Mouse (Mus musculus): ENCODE measurements around the gene Gcc1. TPM values are rescaled to one million over a fixed set of nuclear protein-coding genes. Genes with fewer than 3 reads are reported as not detected.

Gene Gcc1
- polyA plus RNA-seq, 1 experiment from 2014 or later, result 8.8 TPM

DNA sequence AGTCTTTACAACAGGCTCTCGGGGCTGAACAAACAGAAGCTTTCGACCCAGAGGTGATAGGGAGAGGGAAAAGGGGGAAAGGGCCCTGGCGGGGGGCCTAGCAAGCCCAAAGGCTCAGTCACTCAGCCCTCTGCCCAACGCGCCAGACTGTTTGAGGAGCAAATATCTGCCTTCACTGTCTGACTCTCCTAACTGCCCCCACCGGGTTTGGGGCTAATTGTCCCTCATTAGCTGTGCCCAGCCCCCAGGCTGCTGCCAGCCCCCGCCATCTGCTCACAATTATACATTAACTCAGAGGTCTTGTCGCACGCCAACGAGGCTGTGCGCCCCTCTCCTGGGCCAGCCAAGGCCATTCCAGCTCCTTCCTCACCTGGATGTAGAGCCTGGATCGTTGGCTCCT, 22.8 kb upstream of the Gcc1 start:
- Histone ChIP-seq H3K27me3 (ENCODE audit: control insufficient read depth, insufficient read depth, low read length) (peaks cover 18% of the 10 kb centered on the region), H3K4me2 (ENCODE audit: low read depth) (no peak overlapping the region), H3K27ac (ENCODE audit: low read depth, low read length) (no peak overlapping the region), H3K4me1 (ENCODE audit: control insufficient read depth, insufficient read depth, low read length) (no peaks in the 10 kb centered on the region), H3K9me3 (ENCODE audit: control insufficient read depth, low read length) (no peaks in the 10 kb centered on the region), H3K9ac (ENCODE audit: low read length) (no peak overlapping the region), H3K4me3 (ENCODE audit: low read depth, low read length) (no peak overlapping the region), H3K36me3 (ENCODE audit: control insufficient read depth, insufficient read depth, low read length) (no peaks in the 10 kb centered on the region)
- ATAC-seq (ENCODE audit: insufficient read depth, low FRiP score, low TSS enrichment) (no peak), DNase-seq (ENCODE audit: low spot score) (no peak)
- WGBS, result 0% methylated on average over 12 of the region's 12 CpGs

DNA sequence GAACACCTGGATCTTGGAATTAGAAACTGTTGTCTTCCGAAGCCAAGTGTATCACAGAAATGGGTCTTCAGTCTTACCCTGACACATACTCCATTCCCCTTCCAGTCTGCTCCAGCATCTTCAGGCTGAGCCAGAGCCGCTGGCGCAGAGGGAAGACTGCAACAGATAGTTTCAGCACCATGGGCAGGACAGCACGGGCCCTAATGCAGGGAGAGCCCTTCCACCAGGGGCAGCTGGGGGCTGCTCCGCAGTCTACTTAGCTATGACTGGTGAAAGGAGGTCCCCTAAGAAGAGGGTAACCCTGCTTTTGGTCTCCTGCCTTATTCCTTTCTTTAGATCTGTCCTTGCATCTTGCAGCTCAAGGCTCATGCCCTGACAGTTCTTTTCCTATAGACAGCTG, 22.3 kb upstream of the Gcc1 start:
- Histone ChIP-seq H3K4me1 (ENCODE audit: control insufficient read depth, insufficient read depth, low read length) (no peaks in the 10 kb centered on the region), H3K27ac (ENCODE audit: low read depth, low read length) (no peak overlapping the region), H3K36me3 (ENCODE audit: control insufficient read depth, insufficient read depth, low read length) (no peaks in the 10 kb centered on the region), H3K4me2 (ENCODE audit: low read depth) (no peak overlapping the region), H3K9me3 (ENCODE audit: control insufficient read depth, low read length) (no peaks in the 10 kb centered on the region), H3K27me3 (ENCODE audit: control insufficient read depth, insufficient read depth, low read length) (peaks cover 18% of the 10 kb centered on the region), H3K9ac (ENCODE audit: low read length) (no peak overlapping the region), H3K4me3 (ENCODE audit: low read depth, low read length) (no peak overlapping the region)
- 10% methylated on average over 5 of the region's 5 CpGs for WGBS
- ATAC-seq (ENCODE audit: insufficient read depth, low FRiP score, low TSS enrichment) (no peak), DNase-seq (ENCODE audit: low spot score) (no peak)

DNA sequence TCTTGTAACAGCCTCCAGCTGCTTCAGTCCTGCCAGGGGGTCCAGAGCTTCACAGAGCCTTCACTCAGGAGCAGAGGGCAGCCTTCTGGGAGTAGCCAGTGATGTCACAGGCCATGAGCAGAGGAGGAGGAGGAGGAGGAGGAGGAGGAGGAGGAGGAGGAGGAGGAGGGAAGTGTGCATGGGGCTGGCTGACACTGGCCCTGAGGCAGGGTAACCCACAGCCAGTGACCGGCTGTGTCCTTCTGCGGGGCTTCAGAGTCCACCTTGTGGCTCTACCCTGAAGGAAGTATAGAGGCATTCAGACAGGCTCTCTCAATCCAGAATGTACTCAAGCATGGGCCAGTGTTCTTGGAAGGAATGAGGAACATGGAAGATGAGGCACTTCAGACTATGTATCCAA, 21.1 kb upstream of the Gcc1 start, which contains the start of gene Pax4:
Gene Pax4, minus strand, starts transcription at position 101 of the 400 bp plus-strand sequence.
- Histone ChIP-seq H3K4me1 (ENCODE audit: control insufficient read depth, insufficient read depth, low read length) (no peaks in the 10 kb centered on the region), H3K9ac (ENCODE audit: low read length) (no peak within 1 kb of the TSS), H3K27me3 (ENCODE audit: control insufficient read depth, insufficient read depth, low read length) (peaks cover 18% of the 10 kb centered on the region), H3K4me2 (ENCODE audit: low read depth) (no peak within 1 kb of the TSS), H3K36me3 (ENCODE audit: control insufficient read depth, insufficient read depth, low read length) (no peaks in the 10 kb centered on the region), H3K4me3 (ENCODE audit: low read depth, low read length) (no peak within 1 kb of the TSS), H3K27ac (ENCODE audit: low read depth, low read length) (no peak within 1 kb of the TSS), H3K9me3 (ENCODE audit: control insufficient read depth, low read length) (no peaks in the 10 kb centered on the region)
- 86% methylated on average over 2 of the region's 2 CpGs for WGBS
- DNase-seq (ENCODE audit: low spot score) (no peak), ATAC-seq (ENCODE audit: insufficient read depth, low FRiP score, low TSS enrichment) (no peak)

DNA sequence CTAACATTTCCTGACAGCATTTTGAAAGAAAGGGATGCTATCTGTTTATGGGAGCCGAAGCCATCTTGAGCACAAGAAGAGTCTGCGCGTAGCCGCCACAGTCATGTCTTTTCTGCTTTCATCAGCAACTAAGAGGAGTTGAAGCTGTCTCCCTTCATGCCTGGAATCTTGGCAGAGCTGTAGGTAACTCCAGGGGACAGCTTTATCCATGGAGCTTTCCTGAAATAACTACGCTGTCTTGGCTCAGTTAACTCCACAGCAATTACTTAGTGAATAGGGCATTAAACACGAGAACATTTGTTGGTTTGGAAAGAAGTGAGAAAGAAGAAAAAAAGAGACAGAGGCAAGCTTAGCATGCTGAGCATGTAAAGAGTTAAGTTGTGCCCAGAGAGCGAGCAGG, 19.7 kb upstream of the Gcc1 start:
- Histone ChIP-seq H3K9ac (ENCODE audit: low read length) (no peak overlapping the region), H3K9me3 (ENCODE audit: control insufficient read depth, low read length) (no peaks in the 10 kb centered on the region), H3K4me1 (ENCODE audit: control insufficient read depth, insufficient read depth, low read length) (no peaks in the 10 kb centered on the region), H3K27me3 (ENCODE audit: control insufficient read depth, insufficient read depth, low read length) (peaks cover 18% of the 10 kb centered on the region), H3K36me3 (ENCODE audit: control insufficient read depth, insufficient read depth, low read length) (no peaks in the 10 kb centered on the region), H3K4me3 (ENCODE audit: low read depth, low read length) (no peak overlapping the region), H3K4me2 (ENCODE audit: low read depth) (no peak overlapping the region), H3K27ac (ENCODE audit: low read depth, low read length) (no peak overlapping the region)
- DNase-seq (ENCODE audit: low spot score) (no peak), ATAC-seq (ENCODE audit: insufficient read depth, low FRiP score, low TSS enrichment) (no peak)
- WGBS, result 83% methylated on average over 7 of the region's 7 CpGs

DNA sequence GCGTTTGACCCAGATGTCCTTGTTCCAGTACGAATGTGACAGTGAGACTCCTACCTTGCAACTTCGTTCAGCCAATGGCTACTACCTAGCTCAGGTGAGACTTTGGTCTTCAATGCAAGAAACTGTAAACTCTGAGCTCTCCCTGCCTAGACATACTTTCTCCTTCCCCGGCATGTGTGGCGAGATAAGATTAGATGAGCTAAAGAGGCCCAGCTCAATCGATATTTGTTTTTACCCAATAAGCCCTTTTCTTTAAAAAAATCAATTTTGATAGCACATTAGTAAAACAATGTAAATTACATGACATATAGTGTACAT, 3.3 kb upstream of the Gcc1 start:
- Histone ChIP-seq H3K27me3 (ENCODE audit: control insufficient read depth, insufficient read depth, low read length) (no peaks in the 10 kb centered on the region), H3K27ac (ENCODE audit: low read depth, low read length) (no peak overlapping the region), H3K9me3 (ENCODE audit: control insufficient read depth, low read length) (no peaks in the 10 kb centered on the region), H3K36me3 (ENCODE audit: control insufficient read depth, insufficient read depth, low read length) (no peaks in the 10 kb centered on the region), H3K4me3 (ENCODE audit: low read depth, low read length) (no peak overlapping the region), H3K4me1 (ENCODE audit: control insufficient read depth, insufficient read depth, low read length) (no peaks in the 10 kb centered on the region), H3K4me2 (ENCODE audit: low read depth) (no peak overlapping the region), H3K9ac (ENCODE audit: low read length) (no peak overlapping the region)
- DNase-seq (ENCODE audit: low spot score) (no peak), ATAC-seq (ENCODE audit: insufficient read depth, low FRiP score, low TSS enrichment) (no peak)
- WGBS, result 75% methylated on average over 6 of the region's 6 CpGs

DNA sequence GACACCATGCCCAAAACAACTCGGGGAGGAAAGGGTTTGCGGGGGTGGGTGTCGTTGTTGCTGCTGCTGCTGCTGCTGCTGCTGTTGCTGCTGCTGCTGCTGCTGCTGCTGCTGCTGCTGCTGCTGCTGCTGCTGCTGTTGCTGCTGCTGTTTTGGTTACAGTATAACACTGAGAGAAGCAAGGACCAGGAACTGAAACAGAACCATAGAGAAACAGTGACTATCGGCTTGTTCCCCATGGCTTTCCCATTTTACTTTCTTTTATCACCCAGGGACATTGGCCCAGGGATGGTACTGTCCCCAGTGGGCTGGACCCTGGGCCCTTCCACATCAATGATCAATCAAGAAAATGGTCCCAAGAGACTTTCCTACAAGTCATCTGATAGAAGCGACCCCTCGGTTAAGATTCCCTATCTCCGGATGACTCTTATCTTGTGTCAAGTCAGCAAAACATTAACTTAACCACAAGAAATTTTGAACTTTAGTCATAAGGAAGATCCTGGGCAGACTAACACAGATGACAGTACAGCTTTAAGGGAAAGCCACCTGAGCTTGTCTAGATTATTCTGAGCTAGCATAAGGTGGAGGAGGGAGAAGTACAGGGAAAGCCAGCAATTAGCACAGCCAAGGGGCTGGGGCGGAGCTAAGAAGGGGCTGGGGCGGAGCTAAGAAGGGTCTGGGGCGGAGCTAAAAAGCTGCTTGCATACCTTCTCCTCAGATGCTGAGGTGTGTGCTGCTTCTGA, 2.8 kb upstream of the Gcc1 start:
- H3K27me3 ChIP-seq (ENCODE audit: control insufficient read depth, insufficient read depth, low read length), result no peaks in the 10 kb centered on the region
- no peak overlapping the region for H3K9ac ChIP-seq (ENCODE audit: low read length)
- ATAC-seq (ENCODE audit: insufficient read depth, low FRiP score, low TSS enrichment), result no peak
- H3K9me3 ChIP-seq (ENCODE audit: control insufficient read depth, low read length), result no peaks in the 10 kb centered on the region
- H3K4me3 ChIP-seq (ENCODE audit: low read depth, low read length), result no peak overlapping the region
- no peaks in the 10 kb centered on the region for H3K4me1 ChIP-seq (ENCODE audit: control insufficient read depth, insufficient read depth, low read length)
- WGBS, result 75% methylated on average over 10 of the region's 10 CpGs
- no peaks in the 10 kb centered on the region for H3K36me3 ChIP-seq (ENCODE audit: control insufficient read depth, insufficient read depth, low read length)
- H3K4me2 ChIP-seq (ENCODE audit: low read depth), result no peak overlapping the region
- DNase-seq (ENCODE audit: low spot score), result no peak
- no peak overlapping the region for H3K27ac ChIP-seq (ENCODE audit: low read depth, low read length)

DNA sequence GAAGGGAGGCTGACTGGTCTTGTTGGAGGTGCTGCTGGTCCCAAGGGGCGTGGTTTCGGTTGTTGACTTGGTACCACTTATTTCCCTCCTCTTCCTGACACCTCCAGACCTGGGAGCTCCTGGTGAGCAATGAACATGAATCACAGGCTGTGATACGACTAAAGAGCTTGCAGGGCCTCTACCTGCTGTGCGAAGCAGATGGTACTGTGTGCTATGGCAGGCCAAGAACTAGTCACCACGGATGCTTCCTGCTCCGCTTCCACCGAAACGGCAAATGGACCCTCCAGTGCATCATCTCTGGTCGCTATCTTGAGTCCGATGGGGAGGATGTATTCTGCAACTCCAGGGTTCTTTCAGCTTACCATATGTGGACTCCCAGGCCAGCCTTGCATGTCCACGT, 1.7 kb upstream of the Gcc1 start:
- Histone ChIP-seq H3K27me3 (ENCODE audit: control insufficient read depth, insufficient read depth, low read length) (no peaks in the 10 kb centered on the region), H3K4me3 (ENCODE audit: low read depth, low read length) (no peak overlapping the region), H3K9me3 (ENCODE audit: control insufficient read depth, low read length) (no peaks in the 10 kb centered on the region), H3K4me2 (ENCODE audit: low read depth) (no peak overlapping the region), H3K4me1 (ENCODE audit: control insufficient read depth, insufficient read depth, low read length) (no peaks in the 10 kb centered on the region), H3K27ac (ENCODE audit: low read depth, low read length) (no peak overlapping the region), H3K36me3 (ENCODE audit: control insufficient read depth, insufficient read depth, low read length) (no peaks in the 10 kb centered on the region), H3K9ac (ENCODE audit: low read length) (no peak overlapping the region)
- ATAC-seq (ENCODE audit: insufficient read depth, low FRiP score, low TSS enrichment), result no peak
- no peak for DNase-seq (ENCODE audit: low spot score)
- WGBS, result 83% methylated on average over 11 of the region's 11 CpGs

DNA sequence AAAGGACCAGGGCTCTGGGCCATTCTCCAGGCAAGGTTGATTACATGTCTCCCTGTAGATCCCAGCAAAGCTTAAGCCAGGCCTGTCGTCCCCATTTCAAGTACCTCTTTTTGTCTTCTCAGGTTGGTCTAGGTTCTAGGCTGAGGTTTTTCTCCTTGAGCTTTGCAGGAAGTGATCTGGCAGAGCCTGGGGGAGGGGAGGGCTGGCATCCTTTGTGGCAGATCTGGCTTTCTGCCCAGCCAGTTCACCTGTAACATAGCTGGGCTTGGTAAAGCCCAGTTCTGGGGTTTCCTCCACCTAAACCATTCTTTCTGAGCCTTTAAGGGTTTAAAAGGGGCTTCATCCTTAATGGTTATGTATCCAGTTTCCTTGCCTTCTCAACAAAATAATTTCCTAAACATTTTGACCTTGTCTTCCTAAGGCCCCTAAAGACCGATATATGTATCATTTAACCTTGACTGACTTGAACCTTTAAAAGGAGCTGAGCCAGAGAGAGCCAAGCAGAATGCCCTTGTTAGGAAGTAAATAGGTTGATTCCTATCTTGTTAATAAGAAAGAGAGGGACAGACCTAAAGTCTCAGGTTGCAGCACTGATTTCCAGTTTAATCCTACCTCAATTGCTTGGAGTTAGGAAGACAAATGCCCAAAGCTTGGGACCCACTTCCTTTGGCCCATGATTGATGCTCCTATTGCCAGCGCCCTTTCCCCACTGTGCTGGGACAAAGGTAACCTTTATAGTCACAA, 922 bp downstream of the Gcc1 start, which contains the start of gene Fscn3:
Gene Fscn3, plus strand, starts transcription at position 694 of the 744 bp plus-strand sequence.
- Histone ChIP-seq H3K4me2 (ENCODE audit: low read depth) (no peak within 1 kb of the TSS), H3K36me3 (ENCODE audit: control insufficient read depth, insufficient read depth, low read length) (no peaks in the 10 kb centered on the region), H3K9ac (ENCODE audit: low read length) (no peak within 1 kb of the TSS), H3K4me3 (ENCODE audit: low read depth, low read length) (no peak within 1 kb of the TSS), H3K27me3 (ENCODE audit: control insufficient read depth, insufficient read depth, low read length) (no peaks in the 10 kb centered on the region), H3K27ac (ENCODE audit: low read depth, low read length) (no peak within 1 kb of the TSS), H3K4me1 (ENCODE audit: control insufficient read depth, insufficient read depth, low read length) (no peaks in the 10 kb centered on the region), H3K9me3 (ENCODE audit: control insufficient read depth, low read length) (no peaks in the 10 kb centered on the region)
- DNase-seq (ENCODE audit: low spot score), result no peak
- no peak for ATAC-seq (ENCODE audit: insufficient read depth, low FRiP score, low TSS enrichment)
- whole genome bisulfite sequencing, result 83% methylated on average over 3 of the region's 3 CpGs

DNA sequence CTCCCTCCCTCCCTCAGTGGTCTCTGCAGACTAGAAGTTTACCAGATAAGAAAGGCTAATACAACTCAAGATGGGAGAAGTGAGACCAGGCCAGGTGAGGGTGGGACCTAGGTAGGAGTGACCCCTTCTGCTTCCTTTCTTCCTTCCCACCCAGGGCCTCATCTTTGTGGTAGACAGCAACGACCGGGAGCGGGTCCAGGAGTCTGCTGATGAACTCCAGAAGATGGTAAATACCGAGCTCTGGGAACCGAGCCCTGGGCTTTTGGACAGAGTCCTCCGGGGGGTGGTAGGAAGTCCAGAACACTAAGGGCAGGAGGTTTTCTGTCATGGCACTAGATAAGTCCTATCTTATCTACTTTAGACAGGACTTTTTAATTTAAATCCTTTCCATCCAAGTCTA, 3.2 kb downstream of the Gcc1 start:
- Histone ChIP-seq H3K4me1 (ENCODE audit: control insufficient read depth, insufficient read depth, low read length) (peaks cover 12% of the 10 kb centered on the region), H3K36me3 (ENCODE audit: control insufficient read depth, insufficient read depth, low read length) (no peaks in the 10 kb centered on the region), H3K27ac (ENCODE audit: low read depth, low read length) (no peak overlapping the region), H3K9me3 (ENCODE audit: control insufficient read depth, low read length) (no peaks in the 10 kb centered on the region), H3K9ac (ENCODE audit: low read length) (no peak overlapping the region), H3K27me3 (ENCODE audit: control insufficient read depth, insufficient read depth, low read length) (no peaks in the 10 kb centered on the region), H3K4me3 (ENCODE audit: low read depth, low read length) (no peak overlapping the region), H3K4me2 (ENCODE audit: low read depth) (peak overlapping the region; percentile 72; the same call in 1 of the 2 replicates)
- DNase-seq (ENCODE audit: low spot score), result no peak
- no peak for ATAC-seq (ENCODE audit: insufficient read depth, low FRiP score, low TSS enrichment)
- WGBS, result 97% methylated on average over 6 of the region's 6 CpGs

Data from neural tube, embryonic 11.5 days (tissue).